Mouse (Mus musculus) myocyte (in vitro differentiated cells): ENCODE results near the gene Clec16a. TPM values are rescaled to one million over a fixed set of nuclear protein-coding genes. Genes with fewer than 3 reads are reported as not detected.

ENCODE experiments used
- H3K27me3 ChIP-seq: one replicate; pipeline ENCODE4 v1.6.1; 2011; ENCODE audit not compliant: control insufficient read depth, insufficient read depth, insufficient read length
- H3K36me3 ChIP-seq: one replicate; pipeline ENCODE4 v1.6.1; 2011; ENCODE audit not compliant: control insufficient read depth, insufficient read depth
- H3K4me2 ChIP-seq: one replicate; pipeline ENCODE4 v1.6.1; 2011; ENCODE audit warnings: low read depth, control low read depth
- H3K4me3 ChIP-seq: one replicate; pipeline ENCODE4 v1.5.1; 2011; ENCODE audit warnings: mild to moderate bottlenecking, control low read depth, moderate library complexity
- H3K79me2 ChIP-seq: one replicate; pipeline ENCODE4 v1.6.1; 2011; ENCODE audit not compliant: control insufficient read depth, insufficient read depth
- H3ac ChIP-seq: one replicate; pipeline ENCODE4 v1.6.1; 2011; ENCODE audit not compliant: control insufficient read depth, insufficient read length
- CEBPB ChIP-seq: IDR thresholded peaks from 2 replicates; pipeline ENCODE4 v1.6.1; 2011; ENCODE audit warnings: mild to moderate bottlenecking, moderate library complexity; ENCODE audit not compliant: poor library complexity, insufficient read depth, severe bottlenecking
- E2F4 ChIP-seq: IDR thresholded peaks from one replicate; pipeline ENCODE4 v1.6.1; 2011; ENCODE audit warnings: mild to moderate bottlenecking, control low read depth, moderate library complexity; ENCODE audit not compliant: insufficient read depth
- MAX ChIP-seq: IDR thresholded peaks from one replicate; pipeline ENCODE4 v1.6.1; 2011; ENCODE audit warnings: low read depth, mild to moderate bottlenecking, control low read depth
- MYOD1 ChIP-seq, 3 experiments: IDR thresholded peaks; one replicate each; pipeline ENCODE4 v1.6.1; 2011; ENCODE audit warnings: control low read depth in 2 of 3, low read depth in 2 of 3, mild to moderate bottlenecking in 2 of 3, moderate library complexity in 1 of 3; ENCODE audit not compliant: insufficient read length in 2 of 3, control insufficient read depth in 1 of 3
- MYOG ChIP-seq, 3 experiments: IDR thresholded peaks; one replicate each; pipeline ENCODE4 v1.6.1; 2011; ENCODE audit warnings: control low read depth in 2 of 3, low read depth in 2 of 3, mild to moderate bottlenecking in 2 of 3; ENCODE audit not compliant: insufficient read length in 2 of 3, control insufficient read depth in 1 of 3, insufficient read depth in 1 of 3
- POLR2A ChIP-seq: IDR thresholded peaks from one replicate; pipeline ENCODE4 v1.6.1; 2011; ENCODE audit warnings: low read depth, mild to moderate bottlenecking, control low read depth, moderate library complexity; ENCODE audit not compliant: insufficient read length
- POLR2AphosphoS2 ChIP-seq: IDR thresholded peaks from one replicate; pipeline ENCODE4 v1.6.1; 2011; ENCODE audit warnings: low read depth, control low read depth; ENCODE audit not compliant: insufficient read length
- REST ChIP-seq: IDR thresholded peaks from one replicate; pipeline ENCODE4 v1.6.1; 2011; ENCODE audit warnings: mild to moderate bottlenecking, control low read depth, moderate library complexity; ENCODE audit not compliant: insufficient read depth, insufficient read length
- SRF ChIP-seq: IDR thresholded peaks from one replicate; pipeline ENCODE4 v1.6.1; 2011; ENCODE audit warnings: low read depth; ENCODE audit not compliant: control insufficient read depth, insufficient read length
- TCF12 ChIP-seq: IDR thresholded peaks from one replicate; pipeline ENCODE4 v1.6.1; 2011; ENCODE audit warnings: mild to moderate bottlenecking, control low read depth; ENCODE audit not compliant: poor library complexity, insufficient read depth, severe bottlenecking
- TCF3 ChIP-seq: IDR thresholded peaks from one replicate; pipeline ENCODE4 v1.6.1; 2011; ENCODE audit warnings: low read depth, control low read depth; ENCODE audit not compliant: insufficient read length
- USF1 ChIP-seq: IDR thresholded peaks from one replicate; pipeline ENCODE4 v1.6.1; 2011; ENCODE audit warnings: low read depth, mild to moderate bottlenecking, control low read depth, moderate library complexity
- polyA plus RNA-seq: library from polyadenylated mRNA; unstranded; fragments of >200 nt; fragmentation: generic; extraction: Trizol; gene quantifications from one replicate; pipeline ENCODE4 v1.2.1, GENCODE M21; 2012; ENCODE audit warnings: missing spikeins

The Clec16a gene
- polyA plus RNA-seq, 1 experiment = 15.5 TPM

- Histone ChIP-seq H3ac (no peak overlapping the region), H3K27me3 (no peaks in the 10 kb centered on the region), H3K4me2 (no peak overlapping the region), H3K36me3 (no peaks in the 10 kb centered on the region), H3K4me3 (no peak overlapping the region), H3K79me2 (no peaks in the 10 kb centered on the region)
- TF ChIP-seq SRF (no peak), E2F4 (no peak), MYOG (IDR thresholded peaks at IDR 0.05; ENCODE audit: control insufficient read depth in 1 of 3, insufficient read depth in 1 of 3, insufficient read length in 2 of 3, low read depth in 2 of 3) (no peak), TCF12 (no peak), REST (no peak), MAX (no peak), POLR2A (no peak), MYOD1 (IDR thresholded peaks at IDR 0.05; ENCODE audit: control insufficient read depth in 1 of 3, insufficient read length in 2 of 3, low read depth in 2 of 3) (no peak), TCF3 (no peak)
Observed at GRCm38 (mm10) chr16:10533781-10534180, 11.4 kb upstream of the Clec16a start.

GRCm38 (mm10) chr16:10534567-10534966 lies 10.6 kb upstream of the Clec16a start:
- Histone ChIP-seq H3K4me2 (no peak overlapping the region), H3K79me2 (no peaks in the 10 kb centered on the region), H3K36me3 (no peaks in the 10 kb centered on the region), H3K4me3 (no peak overlapping the region), H3K27me3 (no peaks in the 10 kb centered on the region), H3ac (no peak overlapping the region)
- TF ChIP-seq MYOD1 (IDR thresholded peaks at IDR 0.05; ENCODE audit: control insufficient read depth in 1 of 3, insufficient read length in 2 of 3, low read depth in 2 of 3) (peak in 2 of 3 experiments; percentile 15 to 49), MYOG (IDR thresholded peaks at IDR 0.05; ENCODE audit: control insufficient read depth in 1 of 3, insufficient read depth in 1 of 3, insufficient read length in 2 of 3, low read depth in 2 of 3) (peak in 1 of 3 experiments; percentile 52), SRF (no peak), TCF3 (no peak)

- no peaks in the 10 kb centered on the region for H3K36me3 ChIP-seq
- no peak overlapping the region for H3K4me3 ChIP-seq
- no peak overlapping the region for H3K4me2 ChIP-seq
- H3ac ChIP-seq = no peak overlapping the region
- H3K79me2 ChIP-seq = peaks cover 7% of the 10 kb centered on the region
- TF ChIP-seq MYOG (IDR thresholded peaks at IDR 0.05; ENCODE audit: control insufficient read depth in 1 of 3, insufficient read depth in 1 of 3, insufficient read length in 2 of 3, low read depth in 2 of 3) = no peak
- no peak for TF ChIP-seq POLR2AphosphoS2
- no peaks in the 10 kb centered on the region for H3K27me3 ChIP-seq
Observed at GRCm38 (mm10) chr16:10536323-10536722, 8.8 kb upstream of the Clec16a start.

GRCm38 (mm10) chr16:10536961-10537360 lies 8.2 kb upstream of the Clec16a start:
- H3K27me3 ChIP-seq = no peaks in the 10 kb centered on the region
- H3ac ChIP-seq = no peak overlapping the region
- TF ChIP-seq CEBPB (no peak), MYOG (IDR thresholded peaks at IDR 0.05; ENCODE audit: control insufficient read depth in 1 of 3, insufficient read depth in 1 of 3, insufficient read length in 2 of 3, low read depth in 2 of 3) (peak in 1 of 3 experiments; percentile 45), MYOD1 (IDR thresholded peaks at IDR 0.05; ENCODE audit: control insufficient read depth in 1 of 3, insufficient read length in 2 of 3, low read depth in 2 of 3) (peak in 1 of 3 experiments; percentile 33)
- peaks cover 10% of the 10 kb centered on the region for H3K79me2 ChIP-seq
- H3K36me3 ChIP-seq = no peaks in the 10 kb centered on the region
- H3K4me2 ChIP-seq = no peak overlapping the region
- no peak overlapping the region for H3K4me3 ChIP-seq

GRCm38 (mm10) chr16:10540763-10541597 lies 4.2 kb upstream of the Clec16a start:
- no peaks in the 10 kb centered on the region for H3K36me3 ChIP-seq
- peak overlapping the region; percentile 25 for H3ac ChIP-seq
- H3K27me3 ChIP-seq = no peaks in the 10 kb centered on the region
- H3K4me3 ChIP-seq = peak overlapping the region; percentile 49
- H3K79me2 ChIP-seq = peaks cover 18% of the 10 kb centered on the region
- no peak for TF ChIP-seq E2F4
- TF ChIP-seq USF1 = no peak
- TF ChIP-seq TCF12 = no peak
- TF ChIP-seq MYOG (IDR thresholded peaks at IDR 0.05; ENCODE audit: control insufficient read depth in 1 of 3, insufficient read depth in 1 of 3, insufficient read length in 2 of 3, low read depth in 2 of 3) = peak in 1 of 3 experiments; percentile 21
- TF ChIP-seq POLR2AphosphoS2 = no peak
- peak overlapping the region; percentile 96 for H3K4me2 ChIP-seq
